Mouse (Mus musculus): ENCODE data around the gene Selenos. TPM values are rescaled to one million over a fixed set of nuclear protein-coding genes. Genes with fewer than 3 reads are reported as not detected.

The Selenos gene
- polyA plus RNA-seq, 1 experiment from 2014 or later = 94.9 TPM

DNA sequence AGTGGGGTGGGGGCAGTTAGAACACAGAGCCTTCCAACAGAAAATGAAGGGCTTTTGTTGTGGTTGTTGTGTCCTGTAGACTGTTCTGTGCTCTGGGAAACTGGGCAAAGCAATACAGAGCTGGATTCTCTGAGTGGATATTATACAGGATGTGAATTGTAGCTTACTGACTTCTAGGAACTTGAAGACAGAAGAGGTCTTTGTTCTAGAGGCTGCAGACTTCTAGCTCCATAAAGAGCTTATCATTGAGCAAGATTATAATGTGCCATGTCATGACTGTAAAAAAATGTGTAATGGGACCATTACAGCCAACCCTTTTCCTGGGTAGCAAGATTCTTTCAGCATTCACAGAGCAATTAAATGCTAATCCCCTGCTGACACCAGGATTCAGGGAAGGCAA is 56.7 kb downstream of the Selenos start:
- Histone ChIP-seq H3K4me3 (ENCODE audit: low read length) (no peak overlapping the region), H3K4me1 (ENCODE audit: control insufficient read depth, insufficient read depth, low read depth, low read length) (peaks cover 20% of the 10 kb centered on the region)

DNA sequence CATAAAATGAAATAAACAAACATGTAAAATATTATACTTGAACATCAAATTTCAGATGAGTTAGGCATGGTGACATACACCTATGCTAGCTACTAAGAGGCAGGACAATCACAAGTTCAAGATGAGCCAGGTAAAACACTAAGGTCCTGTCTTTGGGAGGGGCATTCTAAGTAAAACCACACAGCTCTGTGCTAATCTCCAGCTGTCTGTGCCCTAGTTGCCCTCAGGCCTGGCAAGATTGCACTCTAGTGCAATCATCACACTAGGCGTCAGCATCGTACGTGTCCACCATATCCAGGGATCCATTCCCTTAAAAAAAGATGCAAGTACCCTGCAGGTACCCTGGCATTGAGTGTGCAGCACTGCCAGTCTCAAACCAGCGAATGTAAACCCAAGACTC is 57.9 kb downstream of the Selenos start:
- Histone ChIP-seq H3K4me3 (ENCODE audit: low read length) (no peak overlapping the region), H3K27ac (ENCODE audit: low read depth, low read length) (no peak overlapping the region), H3K4me1 (ENCODE audit: control insufficient read depth, insufficient read depth, low read depth, low read length) (peaks cover 27% of the 10 kb centered on the region), H3K36me3 (ENCODE audit: control insufficient read depth, insufficient read depth, low read length) (no peaks in the 10 kb centered on the region), H3K4me2 (ENCODE audit: low read length) (no peak overlapping the region), H3K9me3 (ENCODE audit: control insufficient read depth, low read length) (no peaks in the 10 kb centered on the region), H3K9ac (ENCODE audit: low read depth, low read length) (no peak overlapping the region), H3K27me3 (replicated peaks; ENCODE audit: control insufficient read depth, insufficient read depth, low read length) (no peaks in the 10 kb centered on the region)
- 82% methylated on average over 4 of the region's 4 CpGs for WGBS
- ATAC-seq = no peak

More for the DNA sequence above, 56.7 kb downstream of the Selenos start:
- H3K27ac ChIP-seq (ENCODE audit: low read depth, low read length) = peak overlapping the region; percentile 16; the same call in 1 of the 2 replicates
- H3K9ac ChIP-seq (ENCODE audit: low read depth, low read length) = no peak overlapping the region
- peak; percentile 51 for ATAC-seq
- H3K4me2 ChIP-seq (ENCODE audit: low read length) = no peak overlapping the region
- no peaks in the 10 kb centered on the region for H3K36me3 ChIP-seq (ENCODE audit: control insufficient read depth, insufficient read depth, low read length)
- H3K9me3 ChIP-seq (ENCODE audit: control insufficient read depth, low read length) = no peaks in the 10 kb centered on the region
- H3K27me3 ChIP-seq (replicated peaks; ENCODE audit: control insufficient read depth, insufficient read depth, low read length) = no peaks in the 10 kb centered on the region

DNA sequence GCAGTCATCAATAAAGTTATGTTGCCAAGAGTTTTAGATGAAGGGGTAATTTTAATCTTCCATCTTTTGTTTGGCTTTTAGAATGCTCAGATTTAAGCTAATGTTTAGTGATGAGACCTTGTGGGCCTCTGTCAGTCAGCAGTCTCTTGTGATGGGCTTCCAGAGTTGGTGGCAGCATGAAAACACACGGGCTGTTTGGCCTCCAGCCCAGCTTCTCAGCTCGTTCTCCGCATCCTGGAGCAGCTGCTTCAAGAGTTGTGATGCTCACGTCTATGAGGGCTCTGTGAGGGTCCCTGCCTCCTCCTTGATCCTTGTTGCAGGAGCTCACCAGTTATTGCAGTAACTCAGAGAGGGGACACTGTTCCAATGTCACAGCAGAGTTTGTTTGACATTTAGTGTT is 58.9 kb downstream of the Selenos start:
- H3K4me1 ChIP-seq (ENCODE audit: control insufficient read depth, insufficient read depth, low read depth, low read length) = peaks cover 34% of the 10 kb centered on the region
- no peaks in the 10 kb centered on the region for H3K9me3 ChIP-seq (ENCODE audit: control insufficient read depth, low read length)
- no peak overlapping the region for H3K4me3 ChIP-seq (ENCODE audit: low read length)
- no peaks in the 10 kb centered on the region for H3K36me3 ChIP-seq (ENCODE audit: control insufficient read depth, insufficient read depth, low read length)
- H3K27ac ChIP-seq (ENCODE audit: low read depth, low read length) = no peak overlapping the region
- ATAC-seq = no peak
- no peak overlapping the region for H3K9ac ChIP-seq (ENCODE audit: low read depth, low read length)
- H3K4me2 ChIP-seq (ENCODE audit: low read length) = no peak overlapping the region
- WGBS = 20% methylated on average over 4 of the region's 4 CpGs
- no peaks in the 10 kb centered on the region for H3K27me3 ChIP-seq (replicated peaks; ENCODE audit: control insufficient read depth, insufficient read depth, low read length)

DNA sequence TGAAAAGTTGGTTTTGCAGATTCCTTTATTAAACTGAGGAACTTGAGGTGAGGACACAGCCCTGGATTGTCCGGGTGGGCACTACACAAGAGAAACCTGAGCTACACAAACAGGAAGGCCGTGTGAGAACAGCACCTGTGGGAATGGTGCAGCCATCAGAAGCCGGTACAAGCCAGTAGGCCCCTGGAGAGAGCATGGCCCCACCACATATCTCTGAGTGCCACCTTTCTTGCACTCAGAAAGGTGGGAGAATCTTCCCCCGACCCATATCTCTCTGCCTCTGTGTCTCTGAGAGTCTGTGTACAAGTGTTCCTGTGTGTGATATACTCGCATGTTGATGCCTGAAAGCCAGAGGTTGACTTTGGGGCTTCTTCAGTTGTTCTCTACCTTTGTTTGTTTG is 59.4 kb downstream of the Selenos start:
- H3K27ac ChIP-seq (ENCODE audit: low read depth, low read length) = no peak overlapping the region
- 89% methylated on average over 5 of the region's 5 CpGs for WGBS
- ATAC-seq = no peak

More for the DNA sequence above, 59.4 kb downstream of the Selenos start:
- Histone ChIP-seq H3K36me3 (ENCODE audit: control insufficient read depth, insufficient read depth, low read length) (no peaks in the 10 kb centered on the region), H3K4me2 (ENCODE audit: low read length) (no peak overlapping the region), H3K9ac (ENCODE audit: low read depth, low read length) (no peak overlapping the region), H3K4me3 (ENCODE audit: low read length) (no peak overlapping the region), H3K9me3 (ENCODE audit: control insufficient read depth, low read length) (no peaks in the 10 kb centered on the region), H3K4me1 (ENCODE audit: control insufficient read depth, insufficient read depth, low read depth, low read length) (peaks cover 34% of the 10 kb centered on the region), H3K27me3 (replicated peaks; ENCODE audit: control insufficient read depth, insufficient read depth, low read length) (no peaks in the 10 kb centered on the region)

Other genes with a start within 250 kb of the Selenos start
- 0.99 and 1.4 TPM in 2 replicates for gene Pcsk6, start 217.9 kb upstream of the Selenos start, polyA plus RNA-seq (2015; fragmentation: Nextera tagmentation; extraction: Ambion mirVana)
- gene Gm45213, start 36.0 kb upstream of the Selenos start, polyA plus RNA-seq (2015; fragmentation: Nextera tagmentation; extraction: Ambion mirVana) = not detected in 2 replicates
- 117 and 122 TPM in 2 replicates for gene Snrpa1, start 20.6 kb upstream of the Selenos start, polyA plus RNA-seq (2015; fragmentation: Nextera tagmentation; extraction: Ambion mirVana)
- 8.7 and 10.0 TPM in 2 replicates for gene Chsy1, start 29.9 kb downstream of the Selenos start, polyA plus RNA-seq (2015; fragmentation: Nextera tagmentation; extraction: Ambion mirVana)

All from hindbrain, embryonic 16.5 days (tissue).